Mouse (Mus musculus) CH12.LX (cell line): ENCODE measurements around the gene Cd164l2.

ENCODE experiments used
- CTCF ChIP-seq, 2 experiments: IDR thresholded peaks in 1 of 2; conservative IDR thresholded peaks in 1 of 2; 2 replicates each; pipeline ENCODE4 v1.5.1; 2011 to 2012; ENCODE audit warnings: low read depth in 2 of 2, low read length in 2 of 2, improper control_type of control experiment in 1 of 2, inconsistent platforms in 1 of 2, mild to moderate bottlenecking in 1 of 2, moderate library complexity in 1 of 2
- HCFC1 ChIP-seq: IDR thresholded peaks from 2 replicates; pipeline ENCODE4 v1.6.1; 2012; ENCODE audit warnings: low read depth, mild to moderate bottlenecking, inconsistent platforms, low read length, improper control_type of control experiment
- MAFK ChIP-seq: IDR thresholded peaks from 2 replicates; pipeline ENCODE4 v1.6.1; 2011; ENCODE audit warnings: low read length, improper control_type of control experiment; ENCODE audit not compliant: insufficient replicate concordance
- MXI1 ChIP-seq: IDR thresholded peaks from 2 replicates; pipeline ENCODE4 v1.6.1; 2011; ENCODE audit warnings: mild to moderate bottlenecking, low read depth, low read length, improper control_type of control experiment
- POLR2A ChIP-seq: IDR thresholded peaks from 2 replicates; pipeline ENCODE4 v1.6.1; 2011; ENCODE audit warnings: low read depth, mild to moderate bottlenecking, improper control_type of control experiment, low read length

DNA sequence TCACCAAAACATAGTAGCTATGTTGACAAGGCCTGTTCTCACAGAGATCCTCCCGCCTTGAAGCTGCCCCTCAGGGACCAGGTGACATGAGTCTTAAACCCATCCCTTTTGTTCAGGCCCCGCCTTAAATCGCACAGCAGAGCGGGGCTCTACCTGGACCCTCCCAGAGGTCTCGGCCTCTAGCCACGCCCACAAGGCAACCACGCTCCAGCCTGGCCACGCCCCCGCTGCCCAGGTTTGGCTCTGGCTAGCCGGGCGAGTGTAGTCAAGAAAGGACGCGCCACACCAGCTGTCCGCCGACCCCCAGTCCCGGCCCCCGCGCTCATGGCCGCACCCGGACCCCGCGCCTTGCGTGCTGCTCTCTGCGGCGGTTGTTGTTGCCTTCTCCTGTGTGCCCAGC, 8.7 kb downstream of the Cd164l2 start:
- TF ChIP-seq POLR2A, result no peak
- no peak for TF ChIP-seq HCFC1
- no peak for TF ChIP-seq CTCF (conservative IDR thresholded peaks at IDR 0.05 in 1 of 2, IDR thresholded peaks at IDR 0.05 in 1 of 2; ENCODE audit: low read depth in 2 of 2, low read length in 2 of 2)
- TF ChIP-seq MXI1, result no peak
- TF ChIP-seq MAFK, result no peak
